21 mouse cellular contexts compared by ENCODE assay signal in the genomic region with DNA sequence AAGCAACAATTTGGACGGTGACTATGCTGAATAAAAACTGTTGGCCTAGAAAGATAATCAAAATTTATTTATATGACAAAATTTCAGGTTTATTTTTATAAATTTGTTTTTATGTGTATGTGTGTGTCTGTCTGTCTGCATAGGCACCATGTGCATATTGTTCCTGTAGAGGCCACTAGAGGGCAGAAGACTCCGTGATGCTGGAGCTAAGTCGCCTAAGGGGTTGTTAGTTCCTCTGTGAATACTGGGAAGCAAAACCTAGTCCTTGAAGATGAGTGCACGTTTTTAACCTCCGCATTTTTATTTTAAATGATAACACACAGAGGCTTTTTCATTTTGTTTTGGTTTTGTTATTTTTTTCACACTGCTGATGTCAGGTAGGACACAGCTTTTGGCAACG.
DNase-seq lines count a peak whose midpoint lies in the region; ATAC-seq and TF ChIP-seq lines count a peak whose summit lies in the region.
"Had no signal": no experiment of that assay in that cellular context is flagged by ENCODE, and none has a peak within 500 bp of the region (broad histone marks: within the 10 kb centered on the region; RNA-seq: fewer than 3 reads in every experiment).

No protein-coding gene starts in this region.

- TF ChIP-seq RAD21 in MEL (IDR thresholded peaks at IDR 0.05; ENCODE audit: low read depth, low read length): peak; percentile 22

- ATAC-seq in megakaryocyte-erythroid progenitor cell, adult 5-6 weeks (replicated peaks; ENCODE audit: low FRiP score, low TSS enrichment, poor library complexity, severe bottlenecking): no peak
- ATAC-seq: forebrain, embryonic 15.5 days; inflammation-experienced regulatory T-cells, adult 6 months had no signal

- H3K9me3 ChIP-seq in E14TG2a.4 (ENCODE audit: low read length) (no peaks in the 10 kb centered on the region), MEL (replicated peaks; ENCODE audit: insufficient read depth, low read length) (no peaks in the 10 kb centered on the region)
- H3K9me3 ChIP-seq: embryonic facial prominence, embryonic 12.5 days; forebrain, embryonic 15.5 days; G1E; heart, embryonic 13.5 days; hindbrain, embryonic 15.5 days had no signal

- H3K36me3 ChIP-seq in E14TG2a.4 (ENCODE audit: insufficient read depth, low read length) (no peaks in the 10 kb centered on the region), MEL (ENCODE audit: control insufficient read depth in 1 of 2, insufficient read depth in 2 of 2, low read length in 2 of 2) (no peaks in the 10 kb centered on the region)
- H3K36me3 ChIP-seq: embryonic facial prominence, embryonic 12.5 days; forebrain, embryonic 15.5 days; G1E; heart, embryonic 13.5 days; hindbrain, embryonic 15.5 days had no signal

- no peaks in the 10 kb centered on the region for H3K79me2 ChIP-seq in MEL (ENCODE audit: control insufficient read depth, insufficient read depth, low read length, poor library complexity)

- H3K4me3 ChIP-seq in left cerebral cortex, adult 2 months: no peak overlapping the region
- no peak overlapping the region for H3K4me3 ChIP-seq in E14TG2a.4 (replicated peaks; ENCODE audit: low read length)
- H3K4me3 ChIP-seq in MEL (ENCODE audit: control insufficient read depth in 1 of 2, insufficient read depth in 1 of 2, low read depth in 2 of 2, low read length in 2 of 2): no peak overlapping the region
- H3K4me3 ChIP-seq: embryonic facial prominence, embryonic 12.5 days; forebrain, embryonic 15.5 days; heart, embryonic 13.5 days; hindbrain, embryonic 15.5 days had no signal

- TF ChIP-seq CTCF in left cerebral cortex, adult 2 months (IDR thresholded peaks at IDR 0.05): peak; percentile 1; the same call in 1 of the 2 replicates
- TF ChIP-seq CTCF in E14TG2a.4 (conservative IDR thresholded peaks at IDR 0.05; ENCODE audit: low read length) (peak; percentile 41), MEL (IDR thresholded peaks at IDR 0.05 in 2 of 3, conservative IDR thresholded peaks at IDR 0.05 in 1 of 3; ENCODE audit: control insufficient read depth in 1 of 3, insufficient read depth in 1 of 3, low read depth in 2 of 3, low read length in 3 of 3, poor library complexity in 1 of 3, severe bottlenecking in 1 of 3) (peak; percentile 19 to 28 (median 23); a peak in 4 of 6 replicates)

- no peak overlapping the region for H3K27ac ChIP-seq in left cerebral cortex, adult 2 months
- no peak overlapping the region for H3K27ac ChIP-seq in MEL (ENCODE audit: control insufficient read depth, low read depth, low read length)
- H3K27ac ChIP-seq: embryonic facial prominence, embryonic 12.5 days; forebrain, embryonic 15.5 days; heart, embryonic 13.5 days; hindbrain, embryonic 15.5 days had no signal

- no peak for DNase-seq in left cerebral cortex, adult 2 months (ENCODE audit: extremely low spot score in 1 of 2, low spot score in 2 of 2)
- DNase-seq in left cerebral cortex, postnatal 25 days (ENCODE audit: low spot score in 2 of 2): no peak
- DNase-seq in 3T3-L1 (ENCODE audit: low read depth, low spot score): peak; percentile 3
- peak; percentile 14 for DNase-seq in MEL (ENCODE audit: low read depth, low spot score)
- no peak for DNase-seq in kidney, postnatal 14 days
- no peak for DNase-seq in spleen, adult 12 weeks (ENCODE audit: low spot score)
- DNase-seq: adrenal gland, adult 8-10 months; adrenal gland, postnatal 36 days; cerebellum, adult 8-10 months; cerebellum, postnatal 14 days; gastrocnemius, postnatal 36 days; heart, adult 11 months; heart, postnatal 36 days had no signal

- H3K4me1 ChIP-seq in E14TG2a.4 (replicated peaks; ENCODE audit: low read depth, low read length) (no peaks in the 10 kb centered on the region), MEL (ENCODE audit: control insufficient read depth in 1 of 2, insufficient read depth in 2 of 2, low read length in 2 of 2) (no peaks in the 10 kb centered on the region)
- H3K4me1 ChIP-seq: embryonic facial prominence, embryonic 12.5 days; forebrain, embryonic 15.5 days; heart, embryonic 13.5 days; hindbrain, embryonic 15.5 days had no signal

- intact Hi-C loops in left cerebral cortex, adult 2 months (cut with DNase I): no loop called here
- intact Hi-C loops in left cerebral cortex, postnatal 25 days (cut with DNase I): no loop called here

- no peak overlapping the region for H3K9ac ChIP-seq in MEL (ENCODE audit: control insufficient read depth, low read depth, low read length, poor library complexity, severe bottlenecking)
- H3K9ac ChIP-seq: embryonic facial prominence, embryonic 12.5 days; forebrain, embryonic 15.5 days; heart, embryonic 13.5 days; hindbrain, embryonic 15.5 days had no signal

- TF ChIP-seq POLR2A in MEL (IDR thresholded peaks at IDR 0.05; ENCODE audit: control insufficient read depth in 1 of 2, insufficient read depth in 1 of 2, low read depth in 1 of 2, low read length in 2 of 2, poor library complexity in 1 of 2): no peak

- H3K27me3 ChIP-seq in E14TG2a.4 (ENCODE audit: insufficient read depth, low read length) (no peaks in the 10 kb centered on the region), MEL (ENCODE audit: control insufficient read depth in 1 of 2, insufficient read depth in 2 of 2, low read length in 2 of 2) (no peaks in the 10 kb centered on the region)
- H3K27me3 ChIP-seq: embryonic facial prominence, embryonic 12.5 days; forebrain, embryonic 15.5 days; heart, embryonic 13.5 days; hindbrain, embryonic 15.5 days had no signal

- no peak for TF ChIP-seq EP300 in MEL (IDR thresholded peaks at IDR 0.05; ENCODE audit: low read depth in 1 of 2, low read length in 2 of 2)

TF ChIP-seq in MEL, 35 proteins besides CTCF, POLR2A, EP300 and RAD21:
- TF ChIP-seq SMC3 (IDR thresholded peaks at IDR 0.05; ENCODE audit: low read depth, low read length): peak; percentile 14; the same call in 1 of the 2 replicates
- no peak for TF ChIP-seq E2F4 (IDR thresholded peaks at IDR 0.05; ENCODE audit: borderline replicate concordance, low read depth, low read length)
TF ChIP-seq in MEL: peak in this region for 1.

Comparison
In these comparisons a context has a peak if more than half of its experiments do, and no peak if none do; other contexts are left out.
1. DNase-seq: peak in 3T3-L1 (single experiment) and MEL (single experiment); none in left cerebral cortex, adult 2 months (0 of 2), left cerebral cortex, postnatal 25 days (0 of 2), kidney, postnatal 14 days (single experiment) and spleen, adult 12 weeks (single experiment).
2. Peak in every context shown above with its lines, with median percentiles within 50 percentile points of each other: CTCF ChIP-seq.